Mouse (Mus musculus): ENCODE results near the gene Gm20388. TPM values are rescaled to one million over a fixed set of nuclear protein-coding genes. Genes with fewer than 3 reads are reported as not detected.

Gene Gm20388
- polyA plus RNA-seq, 1 experiment from 2014 or later, result not detected

- 69% methylated on average over 14 of the region's 14 CpGs for WGBS
- Histone ChIP-seq H3K36me3 (replicated peaks; ENCODE audit: control insufficient read depth, insufficient read depth) (no peaks in the 10 kb centered on the region), H3K9ac (no peak overlapping the region), H3K4me3 (replicated peaks; ENCODE audit: low read length) (no peak overlapping the region), H3K4me1 (replicated peaks; ENCODE audit: control insufficient read depth, insufficient read depth, low read length) (no peaks in the 10 kb centered on the region), H3K27me3 (ENCODE audit: control insufficient read depth, insufficient read depth, low read length) (no peaks in the 10 kb centered on the region), H3K4me2 (replicated peaks) (no peak overlapping the region), H3K27ac (no peak overlapping the region), H3K9me3 (ENCODE audit: control insufficient read depth, low read length) (no peaks in the 10 kb centered on the region)
- ATAC-seq (ENCODE audit: low FRiP score) (no peak), DNase-seq (ENCODE audit: low spot score) (no peak)
These were observed 2256.7 kb downstream of the Gm20388 start for GRCm38 (mm10) chr8:122167204-122167860.

- Histone ChIP-seq H3K9me3 (ENCODE audit: control insufficient read depth, low read length) (no peaks in the 10 kb centered on the region), H3K4me2 (replicated peaks) (no peak overlapping the region), H3K4me3 (replicated peaks; ENCODE audit: low read length) (no peak overlapping the region), H3K27me3 (ENCODE audit: control insufficient read depth, insufficient read depth, low read length) (no peaks in the 10 kb centered on the region), H3K27ac (no peak overlapping the region), H3K4me1 (replicated peaks; ENCODE audit: control insufficient read depth, insufficient read depth, low read length) (no peaks in the 10 kb centered on the region), H3K9ac (no peak overlapping the region), H3K36me3 (replicated peaks; ENCODE audit: control insufficient read depth, insufficient read depth) (no peaks in the 10 kb centered on the region)
- ATAC-seq (ENCODE audit: low FRiP score), result no peak
- 97% methylated on average over 2 of the region's 2 CpGs for WGBS
- no peak for DNase-seq (ENCODE audit: low spot score)
These were observed 2258.8 kb downstream of the Gm20388 start for GRCm38 (mm10) chr8:122169446-122169845.

DNA sequence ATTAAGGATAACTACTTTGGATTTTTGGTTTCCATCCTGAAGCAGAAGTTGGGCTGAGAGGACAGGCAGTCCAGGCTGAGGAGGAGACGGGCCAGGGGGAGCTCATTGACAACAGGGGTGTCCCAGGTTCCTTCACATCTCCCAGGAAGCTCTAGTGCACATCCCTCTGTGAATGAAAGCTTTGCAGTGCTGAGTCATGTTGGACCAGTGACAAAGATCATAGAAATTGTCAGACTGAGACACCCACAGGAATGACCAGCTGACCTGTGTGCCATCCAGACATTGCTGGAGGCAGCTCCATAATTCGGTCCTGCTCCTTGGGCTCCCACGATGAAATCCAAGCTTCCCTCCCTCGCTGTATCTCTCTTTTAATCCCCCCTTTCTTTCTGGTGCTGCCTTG is 2261.2 kb downstream of the Gm20388 start:
- H3K9ac ChIP-seq, result no peak overlapping the region
- H3K9me3 ChIP-seq (ENCODE audit: control insufficient read depth, low read length), result no peaks in the 10 kb centered on the region
- ATAC-seq (ENCODE audit: low FRiP score), result no peak
- H3K4me1 ChIP-seq (replicated peaks; ENCODE audit: control insufficient read depth, insufficient read depth, low read length), result no peaks in the 10 kb centered on the region
- H3K27me3 ChIP-seq (ENCODE audit: control insufficient read depth, insufficient read depth, low read length), result no peaks in the 10 kb centered on the region
- H3K4me3 ChIP-seq (replicated peaks; ENCODE audit: low read length), result no peak overlapping the region
- WGBS, result 91% methylated on average over 4 of the region's 4 CpGs
- no peaks in the 10 kb centered on the region for H3K36me3 ChIP-seq (replicated peaks; ENCODE audit: control insufficient read depth, insufficient read depth)
- no peak for DNase-seq (ENCODE audit: low spot score)
- no peak overlapping the region for H3K4me2 ChIP-seq (replicated peaks)
- H3K27ac ChIP-seq, result no peak overlapping the region

DNA sequence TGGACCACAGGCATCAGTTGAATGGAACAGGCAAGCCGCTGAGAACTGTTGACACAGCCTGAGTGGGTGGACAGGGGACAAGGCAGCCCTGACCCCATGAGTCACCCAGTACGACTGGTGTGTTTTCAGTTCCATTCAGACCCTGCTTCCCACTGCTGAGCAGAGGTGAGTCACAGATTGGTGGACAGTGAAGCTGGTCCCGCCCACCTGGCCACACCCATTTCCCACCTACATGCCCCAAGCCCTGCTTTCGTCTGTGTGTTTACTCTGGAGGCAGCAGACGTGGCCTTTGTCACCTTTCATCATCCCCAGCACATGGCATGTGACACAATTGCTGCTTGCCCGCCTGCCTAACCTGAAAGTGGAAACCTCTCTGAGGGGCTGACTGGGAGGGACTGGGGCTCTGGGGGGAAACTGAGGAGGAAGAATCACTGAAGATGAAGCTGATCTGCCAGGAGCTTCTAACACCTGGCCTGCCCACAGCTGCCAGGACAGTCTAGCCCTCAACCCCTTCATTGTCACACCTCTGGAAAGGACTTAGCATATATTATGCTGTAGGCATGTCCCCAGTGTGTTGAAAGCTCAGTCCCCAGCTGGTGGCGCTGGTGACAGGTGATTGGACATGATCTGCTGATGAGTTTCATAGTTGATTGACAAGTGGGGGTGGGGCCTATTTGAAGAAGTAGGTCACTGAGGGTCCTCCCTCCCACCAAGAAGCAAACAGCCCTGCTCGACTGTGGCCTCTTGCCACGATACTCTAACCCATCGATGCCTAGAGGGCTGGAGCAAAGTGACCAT is 2263.7 kb downstream of the Gm20388 start:
- no peaks in the 10 kb centered on the region for H3K9me3 ChIP-seq (ENCODE audit: control insufficient read depth, low read length)
- no peak for DNase-seq (ENCODE audit: low spot score)
- no peaks in the 10 kb centered on the region for H3K36me3 ChIP-seq (replicated peaks; ENCODE audit: control insufficient read depth, insufficient read depth)
- H3K4me2 ChIP-seq (replicated peaks), result no peak overlapping the region
- no peak overlapping the region for H3K27ac ChIP-seq
- no peak overlapping the region for H3K9ac ChIP-seq
- ATAC-seq (ENCODE audit: low FRiP score), result no peak
- H3K4me3 ChIP-seq (replicated peaks; ENCODE audit: low read length), result no peak overlapping the region
- H3K27me3 ChIP-seq (ENCODE audit: control insufficient read depth, insufficient read depth, low read length), result no peaks in the 10 kb centered on the region
- no peaks in the 10 kb centered on the region for H3K4me1 ChIP-seq (replicated peaks; ENCODE audit: control insufficient read depth, insufficient read depth, low read length)
- 44% methylated on average over 10 of the region's 10 CpGs for WGBS

GRCm38 (mm10) chr8:122178392-122178890 is 2267.8 kb downstream of the Gm20388 start:
- no peak overlapping the region for H3K4me2 ChIP-seq (replicated peaks)
- H3K4me3 ChIP-seq (replicated peaks; ENCODE audit: low read length), result no peak overlapping the region
- no peak overlapping the region for H3K9ac ChIP-seq
- DNase-seq (ENCODE audit: low spot score) (no peak), ATAC-seq (ENCODE audit: low FRiP score) (no peak)
- no peak overlapping the region for H3K27ac ChIP-seq
- H3K36me3 ChIP-seq (replicated peaks; ENCODE audit: control insufficient read depth, insufficient read depth), result no peaks in the 10 kb centered on the region
- H3K4me1 ChIP-seq (replicated peaks; ENCODE audit: control insufficient read depth, insufficient read depth, low read length), result no peaks in the 10 kb centered on the region
- no peaks in the 10 kb centered on the region for H3K27me3 ChIP-seq (ENCODE audit: control insufficient read depth, insufficient read depth, low read length)
- no peaks in the 10 kb centered on the region for H3K9me3 ChIP-seq (ENCODE audit: control insufficient read depth, low read length)
- WGBS, result 77% methylated on average over 4 of the region's 4 CpGs

- no peak overlapping the region for H3K9ac ChIP-seq
- 85% methylated on average over 7 of the region's 7 CpGs for WGBS
- DNase-seq (ENCODE audit: low spot score), result no peak
These were observed 2268.7 kb downstream of the Gm20388 start for GRCm38 (mm10) chr8:122179354-122179753.

GRCm38 (mm10) chr8:122180116-122180515 is 2269.5 kb downstream of the Gm20388 start:
- DNase-seq (ENCODE audit: low spot score) (no peak), ATAC-seq (ENCODE audit: low FRiP score) (no peak)
- H3K4me2 ChIP-seq (replicated peaks), result no peak overlapping the region
- no peak overlapping the region for H3K9ac ChIP-seq
- no peak overlapping the region for H3K27ac ChIP-seq
- no peaks in the 10 kb centered on the region for H3K36me3 ChIP-seq (replicated peaks; ENCODE audit: control insufficient read depth, insufficient read depth)
- 95% methylated on average over 9 of the region's 9 CpGs for WGBS
- H3K27me3 ChIP-seq (ENCODE audit: control insufficient read depth, insufficient read depth, low read length), result no peaks in the 10 kb centered on the region
- no peaks in the 10 kb centered on the region for H3K9me3 ChIP-seq (ENCODE audit: control insufficient read depth, low read length)
- no peak overlapping the region for H3K4me3 ChIP-seq (replicated peaks; ENCODE audit: low read length)
- H3K4me1 ChIP-seq (replicated peaks; ENCODE audit: control insufficient read depth, insufficient read depth, low read length), result no peaks in the 10 kb centered on the region

More at GRCm38 (mm10) chr8:122179354-122179753, 2268.7 kb downstream of the Gm20388 start:
- no peaks in the 10 kb centered on the region for H3K36me3 ChIP-seq (replicated peaks; ENCODE audit: control insufficient read depth, insufficient read depth)
- no peak overlapping the region for H3K4me3 ChIP-seq (replicated peaks; ENCODE audit: low read length)
- no peak for ATAC-seq (ENCODE audit: low FRiP score)
- no peaks in the 10 kb centered on the region for H3K27me3 ChIP-seq (ENCODE audit: control insufficient read depth, insufficient read depth, low read length)
- no peak overlapping the region for H3K27ac ChIP-seq
- no peaks in the 10 kb centered on the region for H3K4me1 ChIP-seq (replicated peaks; ENCODE audit: control insufficient read depth, insufficient read depth, low read length)
- no peak overlapping the region for H3K4me2 ChIP-seq (replicated peaks)
- no peaks in the 10 kb centered on the region for H3K9me3 ChIP-seq (ENCODE audit: control insufficient read depth, low read length)

DNA sequence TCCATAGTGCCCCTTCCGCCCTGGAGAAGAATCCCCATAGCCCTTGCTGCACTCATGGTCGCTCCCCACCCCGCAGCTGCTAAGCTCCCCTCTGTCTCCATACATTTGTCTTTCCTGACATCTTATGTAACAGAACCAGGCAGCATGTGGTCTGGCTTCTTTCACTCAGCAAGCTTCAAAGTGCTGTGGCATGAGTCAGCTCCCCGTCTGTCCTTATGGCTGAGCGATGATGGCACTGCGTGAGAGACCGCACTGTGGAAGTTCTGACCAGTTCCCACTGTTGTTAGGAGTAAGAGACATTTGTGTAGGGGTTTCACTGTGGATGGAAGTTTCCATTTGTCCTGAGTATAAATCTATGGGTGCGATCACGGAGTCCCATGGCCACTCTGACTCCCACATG is 2270.8 kb downstream of the Gm20388 start:
- no peak overlapping the region for H3K4me2 ChIP-seq (replicated peaks)
- H3K27ac ChIP-seq, result no peak overlapping the region
- H3K4me1 ChIP-seq (replicated peaks; ENCODE audit: control insufficient read depth, insufficient read depth, low read length), result no peaks in the 10 kb centered on the region
- no peak overlapping the region for H3K4me3 ChIP-seq (replicated peaks; ENCODE audit: low read length)
- no peaks in the 10 kb centered on the region for H3K27me3 ChIP-seq (ENCODE audit: control insufficient read depth, insufficient read depth, low read length)
- no peaks in the 10 kb centered on the region for H3K9me3 ChIP-seq (ENCODE audit: control insufficient read depth, low read length)
- no peaks in the 10 kb centered on the region for H3K36me3 ChIP-seq (replicated peaks; ENCODE audit: control insufficient read depth, insufficient read depth)
- H3K9ac ChIP-seq, result no peak overlapping the region
- DNase-seq (ENCODE audit: low spot score) (no peak), ATAC-seq (ENCODE audit: low FRiP score) (no peak)
- WGBS, result 70% methylated on average over 9 of the region's 9 CpGs

GRCm38 (mm10) chr8:122181991-122182390 is 2271.3 kb downstream of the Gm20388 start:
- Histone ChIP-seq H3K27me3 (ENCODE audit: control insufficient read depth, insufficient read depth, low read length) (no peaks in the 10 kb centered on the region), H3K4me1 (replicated peaks; ENCODE audit: control insufficient read depth, insufficient read depth, low read length) (no peaks in the 10 kb centered on the region), H3K4me2 (replicated peaks) (no peak overlapping the region), H3K9me3 (ENCODE audit: control insufficient read depth, low read length) (no peaks in the 10 kb centered on the region), H3K36me3 (replicated peaks; ENCODE audit: control insufficient read depth, insufficient read depth) (no peaks in the 10 kb centered on the region), H3K27ac (no peak overlapping the region), H3K4me3 (replicated peaks; ENCODE audit: low read length) (no peak overlapping the region), H3K9ac (no peak overlapping the region)
- DNase-seq (ENCODE audit: low spot score) (no peak), ATAC-seq (ENCODE audit: low FRiP score) (no peak)
- WGBS, result 71% methylated on average over 9 of the region's 9 CpGs
